Mouse (Mus musculus): ENCODE data around the gene Syce1l. TPM values are rescaled to one million over a fixed set of nuclear protein-coding genes. Genes with fewer than 3 reads are reported as not detected.

The Syce1l gene
- total RNA-seq (2015) (not detected in 2 replicates), total RNA-seq (2017) (not detected in 2 replicates)

- ATAC-seq (replicated peaks; ENCODE audit: poor library complexity), result no peak
Measured at GRCm38 (mm10) chr8:113642926-113643325, at the start of gene Syce1l. Syce1l (plus strand) TSS chr8:113643213.

GRCm38 (mm10) chr8:113598401-113598800, 44.6 kb upstream of the Syce1l start:
- no peak for ATAC-seq (replicated peaks; ENCODE audit: poor library complexity)

GRCm38 (mm10) chr8:113632634-113633033, 10.4 kb upstream of the Syce1l start:
- ATAC-seq (replicated peaks; ENCODE audit: poor library complexity), result no peak

- ATAC-seq (replicated peaks; ENCODE audit: poor library complexity), result no peak
Measured at GRCm38 (mm10) chr8:113634161-113634560, 8.9 kb upstream of the Syce1l start.

- ATAC-seq (replicated peaks; ENCODE audit: poor library complexity), result peak; percentile 75
Measured at GRCm38 (mm10) chr8:113634670-113635591, 8.1 kb upstream of the Syce1l start, which contains the start of gene Mon1b. Mon1b (plus strand) TSS chr8:113635587.

- ATAC-seq (replicated peaks; ENCODE audit: poor library complexity), result peak; percentile 63
Measured at GRCm38 (mm10) chr8:113635592-113636279, 7.3 kb upstream of the Syce1l start.

GRCm38 (mm10) chr8:113636280-113636628, 6.8 kb upstream of the Syce1l start:
- 0 out of 2 replicates have a peak, but pooled peaks have one; percentile 3 for ATAC-seq (replicated peaks; ENCODE audit: poor library complexity)

GRCm38 (mm10) chr8:113640357-113640756, 2.7 kb upstream of the Syce1l start:
- no peak for ATAC-seq (replicated peaks; ENCODE audit: poor library complexity)

- ATAC-seq (replicated peaks; ENCODE audit: poor library complexity), result 0 out of 2 replicates have a peak, but pooled peaks have one; percentile 20
Measured at GRCm38 (mm10) chr8:113643479-113644210, 632 bp downstream of the Syce1l start.

GRCm38 (mm10) chr8:113645220-113645619, 2.2 kb downstream of the Syce1l start:
- ATAC-seq (replicated peaks; ENCODE audit: poor library complexity), result no peak

GRCm38 (mm10) chr8:113652450-113652849, 9.4 kb downstream of the Syce1l start:
- ATAC-seq (replicated peaks; ENCODE audit: poor library complexity), result no peak

- no peak for ATAC-seq (replicated peaks; ENCODE audit: poor library complexity)
Measured at GRCm38 (mm10) chr8:113653151-113653550, 10.1 kb downstream of the Syce1l start.

GRCm38 (mm10) chr8:113656154-113656553, 13.1 kb downstream of the Syce1l start:
- ATAC-seq (replicated peaks; ENCODE audit: poor library complexity), result peak; percentile 98

- no peak for ATAC-seq (replicated peaks; ENCODE audit: poor library complexity)
Measured at GRCm38 (mm10) chr8:113656681-113657298, 13.8 kb downstream of the Syce1l start.

- ATAC-seq (replicated peaks; ENCODE audit: poor library complexity), result peak; percentile 33
Measured at GRCm38 (mm10) chr8:113660128-113660527, 17.1 kb downstream of the Syce1l start.

GRCm38 (mm10) chr8:113664544-113664943, 21.5 kb downstream of the Syce1l start:
- peak; percentile 98 for ATAC-seq (replicated peaks; ENCODE audit: poor library complexity)

GRCm38 (mm10) chr8:113665036-113665435, 22.0 kb downstream of the Syce1l start:
- ATAC-seq (replicated peaks; ENCODE audit: poor library complexity), result no peak

- ATAC-seq (replicated peaks; ENCODE audit: poor library complexity), result no peak
Measured at GRCm38 (mm10) chr8:113665951-113666350, 22.9 kb downstream of the Syce1l start.

GRCm38 (mm10) chr8:113666714-113667432, 23.9 kb downstream of the Syce1l start:
- ATAC-seq (replicated peaks; ENCODE audit: poor library complexity), result no peak

GRCm38 (mm10) chr8:113669924-113670323, 26.9 kb downstream of the Syce1l start:
- no peak for ATAC-seq (replicated peaks; ENCODE audit: poor library complexity)
